8 mouse cellular contexts compared by ENCODE assay signal in the genomic region with DNA sequence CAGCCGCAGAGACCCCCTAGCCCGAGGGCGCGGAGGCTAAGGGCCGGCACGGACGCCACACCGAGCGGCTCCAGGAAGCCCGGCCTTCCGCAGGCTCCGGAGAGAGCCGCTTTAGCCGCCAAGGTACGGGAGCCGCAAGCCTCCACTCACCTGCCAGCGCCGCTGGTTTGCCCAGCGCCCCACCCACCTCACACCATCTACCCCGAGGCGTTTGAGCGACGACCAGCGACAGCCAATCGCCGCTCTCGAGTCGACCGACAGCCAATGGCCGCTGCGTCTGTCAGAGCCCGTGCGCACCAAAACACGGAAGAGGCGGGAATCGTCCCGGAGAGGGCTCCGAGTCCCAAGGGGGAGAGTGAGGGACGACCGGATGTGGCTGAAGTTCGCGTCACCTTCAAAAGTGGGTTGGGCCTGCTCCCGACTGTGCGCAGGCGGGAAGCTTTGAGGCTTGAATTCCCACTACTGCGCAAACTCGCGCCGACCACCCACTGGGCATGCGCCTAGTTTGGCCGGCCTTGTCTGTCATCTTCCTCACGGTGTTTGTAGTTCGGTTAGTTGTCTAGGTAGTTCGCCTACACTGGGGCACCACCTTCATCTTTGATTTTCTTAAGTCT. TPM values are rescaled to one million over a fixed set of nuclear protein-coding genes. Genes with fewer than 3 reads are reported as not detected.
A peak's percentile ranks its signal among the peaks of the same experiment; 100 is the strongest.
DNase-seq lines count a peak whose midpoint lies in the region; ATAC-seq lines count a peak whose summit lies in the region.

A gene (minus strand): TSS at position 206 of the 614 bp plus-strand sequence.

- DNase-seq in c-Kit-negative CD71-positive TER-119-positive erythroid progenitor cells, embryonic 14.5 days (ENCODE audit: low read depth, low spot score): peak; percentile 96
- DNase-seq in fibroblast of lung, adult 2 months (ENCODE audit: low read depth): peak; percentile 99
- peak; percentile 99 for DNase-seq in kidney, postnatal 14 days
- peak; percentile 99 for DNase-seq in liver, embryonic 13.5 days
- DNase-seq in neural tube, embryonic 10.5 days (ENCODE audit: extremely low spot score, low spot score): peak; percentile 97

- H3K4me1 ChIP-seq in heart, embryonic 14.5 days (ENCODE audit: control insufficient read depth in 2 of 2, insufficient read depth in 2 of 2, low read length in 2 of 2): peaks cover 2 to 12% of the 10 kb centered on the region in 2 experiments
- peaks cover 50% of the 10 kb centered on the region for H3K4me1 ChIP-seq in liver, embryonic 13.5 days (replicated peaks)
- H3K4me1 ChIP-seq in stomach, embryonic 16.5 days (ENCODE audit: control insufficient read depth, insufficient read depth, low read length): peaks cover 10% of the 10 kb centered on the region

- peak within 1 kb of the TSS; percentile 67 to 79 for H3K4me3 ChIP-seq in heart, embryonic 14.5 days (ENCODE audit: control insufficient read depth in 1 of 2, insufficient read depth in 1 of 2, low read depth in 1 of 2, low read length in 2 of 2)
- H3K4me3 ChIP-seq in liver, embryonic 13.5 days (replicated peaks): peak within 1 kb of the TSS; percentile 82
- peak within 1 kb of the TSS; percentile 77 for H3K4me3 ChIP-seq in stomach, embryonic 16.5 days (replicated peaks; ENCODE audit: low read length)

- ATAC-seq in CD4-positive, CD25-positive, alpha-beta regulatory T cell, adult 4 months: peak; percentile 98
- peak; percentile 98 for ATAC-seq in heart, embryonic 14.5 days (ENCODE audit: insufficient number of reproducible peaks, insufficient read depth, low FRiP score, low read depth)
- peak; percentile 99 for ATAC-seq in liver, embryonic 13.5 days (ENCODE audit: low read depth)
- ATAC-seq in stomach, embryonic 16.5 days (ENCODE audit: insufficient read depth, low FRiP score): peak; percentile 99

- H3K4me2 ChIP-seq in heart, embryonic 14.5 days (ENCODE audit: low read length): peak within 1 kb of the TSS; percentile 82
- peak within 1 kb of the TSS; percentile 87 for H3K4me2 ChIP-seq in liver, embryonic 13.5 days
- H3K4me2 ChIP-seq in stomach, embryonic 16.5 days (ENCODE audit: low read depth, low read length): peak within 1 kb of the TSS; percentile 78

- H3K27ac ChIP-seq in heart, embryonic 14.5 days (replicated peaks in 1 of 2; ENCODE audit: control insufficient read depth in 1 of 2, insufficient read depth in 1 of 2, low read depth in 2 of 2, low read length in 2 of 2): peak within 1 kb of the TSS; percentile 66 to 67
- H3K27ac ChIP-seq in liver, embryonic 13.5 days: peak within 1 kb of the TSS; percentile 83
- peak within 1 kb of the TSS; percentile 76 for H3K27ac ChIP-seq in stomach, embryonic 16.5 days (ENCODE audit: low read length)

- H3K36me3 ChIP-seq in heart, embryonic 14.5 days (ENCODE audit: control insufficient read depth, insufficient read depth, low read length): peaks cover 27% of the 10 kb centered on the region
- H3K36me3 ChIP-seq in liver, embryonic 13.5 days: peaks cover 33% of the 10 kb centered on the region
- H3K36me3 ChIP-seq in stomach, embryonic 16.5 days (ENCODE audit: control insufficient read depth, insufficient read depth, low read length): peaks cover 9% of the 10 kb centered on the region

- under 1% methylated on average over 54 of the region's 54 CpGs for WGBS in heart, embryonic 14.5 days
- 0% methylated on average over 54 of the region's 54 CpGs for WGBS in liver, embryonic 13.5 days (ENCODE audit: insufficient replicate concordance)
- under 1% methylated on average over 54 of the region's 54 CpGs for WGBS in stomach, embryonic 16.5 days

- no peaks in the 10 kb centered on the region for H3K9me3 ChIP-seq in heart, embryonic 14.5 days (ENCODE audit: control insufficient read depth, low read length)
- no peaks in the 10 kb centered on the region for H3K9me3 ChIP-seq in liver, embryonic 13.5 days (replicated peaks)
- H3K9me3 ChIP-seq in stomach, embryonic 16.5 days (replicated peaks; ENCODE audit: control insufficient read depth, low read length): no peaks in the 10 kb centered on the region

- H3K9ac ChIP-seq in heart, embryonic 14.5 days (ENCODE audit: low read length): peak within 1 kb of the TSS; percentile 85
- peak within 1 kb of the TSS; percentile 94 for H3K9ac ChIP-seq in liver, embryonic 13.5 days
- peak within 1 kb of the TSS; percentile 84 for H3K9ac ChIP-seq in stomach, embryonic 16.5 days (ENCODE audit: low read length)

- no peaks in the 10 kb centered on the region for H3K27me3 ChIP-seq in heart, embryonic 14.5 days (ENCODE audit: control insufficient read depth, insufficient read depth, low read length)
- H3K27me3 ChIP-seq in liver, embryonic 13.5 days: no peaks in the 10 kb centered on the region
- H3K27me3 ChIP-seq in stomach, embryonic 16.5 days (ENCODE audit: control insufficient read depth, insufficient read depth, low read length): no peaks in the 10 kb centered on the region

RNA-seq across cellular contexts. Expression of the gene that starts here (rescaled TPM):
- 10 to 100 TPM; 20.0 to 23.4 TPM for polyA plus RNA-seq in CD4-positive, CD25-positive, alpha-beta regulatory T cell, adult 4 months (2017; shearing (Covaris generic))
- 10.5 and 12.1 TPM in 2 replicates for polyA plus RNA-seq in heart, embryonic 14.5 days (2014; fragmentation: Nextera tagmentation; extraction: Ambion mirVana)
- polyA plus RNA-seq in liver, embryonic 13.5 days (2015; fragmentation: Nextera tagmentation; extraction: Ambion mirVana): 11.4 and 11.5 TPM in 2 replicates
- polyA plus RNA-seq in stomach, embryonic 16.5 days (2015; fragmentation: Nextera tagmentation; extraction: Ambion mirVana): 21.2 and 23.6 TPM in 2 replicates

Comparison
In these comparisons a context has a peak if more than half of its experiments do, and no peak if none do; other contexts are left out.
1. Peak in every context shown above with its lines: DNase-seq, ATAC-seq, H3K4me3 ChIP-seq and H3K27ac ChIP-seq.